Mouse (Mus musculus) stomach, postnatal 0 days (tissue): ENCODE measurements at regions not wholly inside any gene's neighbourhood (a gene's known extent, or its start where the extent isn't known, plus 50 kb on each side); places are given as distances from the start of the nearest gene placed in this dataset.

Source experiments
- CTCF ChIP-seq: IDR thresholded peaks from 2 replicates; pipeline ENCODE4 v1.5.1; 2016; ENCODE audit warnings: antibody characterized with exemption, low read depth, mild to moderate bottlenecking, moderate library complexity
- EP300 ChIP-seq: optimal IDR thresholded peaks from 2 replicates; pipeline ENCODE3; 2016; ENCODE audit warnings: antibody characterized with exemption

GRCm38 (mm10) chrX:135096206-135096605, 81.2 kb downstream of the Gm15023 start:
- no peak for TF ChIP-seq CTCF
- TF ChIP-seq EP300, result no peak
